Mouse (Mus musculus): ENCODE results near the gene Actn4. TPM values are rescaled to one million over a fixed set of nuclear protein-coding genes. Genes with fewer than 3 reads are reported as not detected.
A peak's percentile ranks its signal among the peaks of the same experiment; 100 is the strongest.
"Not testable (repeated sequence)": the region's sequence is repeated elsewhere in the genome, so short reads cannot be mapped to it uniquely, and the experiment has no call there.

Gene Actn4
- polyA plus RNA-seq, 1 experiment = 340 TPM

DNA sequence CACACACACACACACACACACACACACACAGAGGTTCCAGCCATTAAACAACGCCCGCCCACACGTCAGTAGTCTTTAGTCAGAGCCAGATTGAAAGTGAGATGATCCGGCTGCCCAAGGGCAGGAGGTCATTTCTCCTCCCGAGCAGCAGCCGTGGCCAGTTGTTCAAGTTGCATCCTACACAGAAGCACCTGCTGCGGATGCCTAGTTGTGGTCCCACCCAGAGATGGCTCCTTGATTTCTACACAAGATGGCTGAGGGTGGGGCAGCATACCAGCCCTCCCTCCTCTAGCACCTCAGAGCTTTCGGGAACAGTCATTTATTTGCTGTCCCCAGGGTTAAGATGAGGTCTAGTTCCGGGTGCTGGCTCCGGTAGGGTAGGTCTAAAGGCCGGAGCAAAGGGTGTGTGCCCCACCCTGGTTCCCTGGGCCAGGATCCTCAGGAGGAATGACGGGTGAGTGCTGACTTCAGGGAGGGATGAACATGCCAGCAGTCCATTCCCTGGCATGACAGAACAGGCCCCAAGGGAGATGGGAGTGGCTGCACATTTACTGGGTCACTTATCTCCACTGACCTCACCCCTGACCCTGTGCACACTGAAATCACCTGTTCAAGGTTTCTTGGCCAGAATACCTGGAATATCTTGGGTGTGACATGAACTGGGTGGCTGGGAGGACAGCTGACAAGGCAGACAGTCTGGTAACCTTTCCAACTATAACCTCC is 7.7 kb upstream of the Actn4 start:
- Histone ChIP-seq H3K4me3 (ENCODE audit: insufficient read depth, low read depth, low read length) (no peak overlapping the region), H3K4me1 (ENCODE audit: control insufficient read depth, insufficient read depth, low read length) (peaks cover 21% of the 10 kb centered on the region), H3K27me3 (replicated peaks; ENCODE audit: control insufficient read depth, insufficient read depth, low read length) (no peaks in the 10 kb centered on the region), H3K27ac (ENCODE audit: insufficient read depth, low read depth, low read length) (peak overlapping the region; percentile 19; the same call in 1 of the 2 replicates), H3K36me3 (ENCODE audit: control insufficient read depth, insufficient read depth, low read length) (no peaks in the 10 kb centered on the region)
- WGBS = 23% methylated on average over 12 of the region's 12 CpGs
- peak; percentile 63 for DNase-seq
- TF ChIP-seq CTCF (conservative IDR thresholded peaks at IDR 0.05; ENCODE audit: insufficient read depth, insufficient read length, low read depth, low read length) = no peak
- no peak for TF ChIP-seq POLR2A (IDR thresholded peaks at IDR 0.05; ENCODE audit: low read depth, low read length)

DNA sequence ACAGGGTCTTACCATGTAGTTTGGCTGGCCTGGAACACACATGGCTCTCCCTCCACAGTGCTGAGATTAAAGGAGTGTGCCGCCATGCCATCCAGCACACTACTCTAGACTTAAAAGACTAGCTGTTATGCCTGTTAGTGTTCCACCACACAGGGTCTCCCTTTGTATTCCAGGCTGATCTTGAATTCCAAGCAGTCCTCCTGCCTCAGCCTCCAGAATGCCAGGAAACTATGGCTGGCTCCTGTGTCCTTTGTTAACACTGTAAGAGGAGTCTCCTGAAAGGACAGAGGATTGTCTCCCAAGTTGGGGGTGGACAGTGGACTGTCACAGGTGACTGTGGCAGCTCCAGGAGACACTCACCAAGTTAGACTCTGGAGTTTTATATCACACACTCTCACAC is 7.1 kb upstream of the Actn4 start:
- H3K4me3 ChIP-seq (ENCODE audit: insufficient read depth, low read depth, low read length) = no peak overlapping the region
- no peak for TF ChIP-seq CTCF (conservative IDR thresholded peaks at IDR 0.05; ENCODE audit: insufficient read depth, insufficient read length, low read depth, low read length)
- no peak for TF ChIP-seq POLR2A (IDR thresholded peaks at IDR 0.05; ENCODE audit: low read depth, low read length)
- no peaks in the 10 kb centered on the region for H3K36me3 ChIP-seq (ENCODE audit: control insufficient read depth, insufficient read depth, low read length)
- WGBS = 96% methylated on average over 1 of the region's 1 CpGs
- peaks cover 21% of the 10 kb centered on the region for H3K4me1 ChIP-seq (ENCODE audit: control insufficient read depth, insufficient read depth, low read length)
- DNase-seq = no peak
- no peaks in the 10 kb centered on the region for H3K27me3 ChIP-seq (replicated peaks; ENCODE audit: control insufficient read depth, insufficient read depth, low read length)
- H3K27ac ChIP-seq (ENCODE audit: insufficient read depth, low read depth, low read length) = peak overlapping the region; percentile 25; the same call in 1 of the 2 replicates

DNA sequence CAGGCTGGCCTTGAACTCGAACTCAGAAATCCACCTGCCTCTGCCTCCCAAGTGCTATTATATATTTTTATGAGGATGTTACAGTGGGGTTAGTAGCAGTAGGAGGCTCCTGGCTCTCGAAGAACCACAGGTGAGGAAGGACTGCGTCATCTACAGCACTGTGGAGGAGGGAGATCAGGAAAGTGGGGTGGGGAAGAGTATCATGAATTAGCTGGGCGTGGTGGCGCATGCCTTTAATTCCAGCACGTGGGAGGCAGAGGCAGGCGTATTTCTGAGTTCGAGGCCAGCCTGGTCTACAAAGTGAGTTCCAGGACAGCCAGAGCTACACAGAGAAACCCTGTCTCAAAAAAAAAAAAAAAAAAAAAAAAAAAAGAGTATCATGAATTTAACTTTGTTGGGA is 6.0 kb upstream of the Actn4 start:
- WGBS = 93% methylated on average over 8 of the region's 8 CpGs
- not testable (repeated sequence) for H3K27me3 ChIP-seq (replicated peaks; ENCODE audit: control insufficient read depth, insufficient read depth, low read length); H3K4me3 ChIP-seq (ENCODE audit: insufficient read depth, low read depth, low read length); H3K36me3 ChIP-seq (ENCODE audit: control insufficient read depth, insufficient read depth, low read length); DNase-seq; H3K27ac ChIP-seq (ENCODE audit: insufficient read depth, low read depth, low read length)
- peaks cover 21% of the 10 kb centered on the region for H3K4me1 ChIP-seq (ENCODE audit: control insufficient read depth, insufficient read depth, low read length)

DNA sequence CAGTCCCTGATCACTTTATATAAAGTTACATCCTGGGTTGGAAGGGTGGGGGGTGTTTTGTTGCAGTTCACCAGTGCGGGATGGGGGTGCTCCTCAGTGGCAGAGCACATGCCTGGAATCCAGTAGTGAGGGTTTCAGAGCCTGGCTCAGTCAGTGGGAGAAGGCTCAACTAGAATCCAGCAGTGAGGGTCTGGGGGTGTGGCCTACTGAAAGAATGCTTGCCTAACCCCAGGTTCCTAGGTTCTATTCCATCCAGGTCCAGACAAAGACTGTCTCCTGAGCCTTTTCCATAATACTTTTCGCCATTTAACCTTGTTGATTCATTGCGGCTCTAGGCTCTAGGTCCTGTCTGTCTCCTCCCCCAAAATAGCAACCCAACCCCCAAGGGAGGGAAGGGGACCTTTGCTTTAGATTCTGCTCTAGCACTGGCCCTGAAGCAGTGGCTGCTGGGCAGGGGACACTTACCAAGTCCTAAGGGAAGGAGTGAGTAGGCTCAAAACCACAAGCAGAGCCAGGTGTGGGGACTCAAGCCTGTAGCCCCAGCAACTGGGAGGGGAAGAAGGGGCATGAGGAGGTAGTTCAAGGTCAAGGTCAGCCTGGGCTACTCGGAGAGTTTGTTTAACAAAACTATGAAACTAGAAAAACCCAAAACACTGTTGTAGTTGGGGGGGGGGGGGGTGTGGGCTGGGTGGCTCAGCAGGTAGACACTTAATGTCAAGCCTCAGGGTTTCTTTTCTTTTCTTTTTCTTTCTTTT is 4.8 kb upstream of the Actn4 start:
- H3K4me3 ChIP-seq (ENCODE audit: insufficient read depth, low read depth, low read length) = no peak overlapping the region
- no peaks in the 10 kb centered on the region for H3K36me3 ChIP-seq (ENCODE audit: control insufficient read depth, insufficient read depth, low read length)
- WGBS = 63% methylated on average over 4 of the region's 4 CpGs
- H3K27ac ChIP-seq (ENCODE audit: insufficient read depth, low read depth, low read length) = no peak overlapping the region
- TF ChIP-seq CTCF (conservative IDR thresholded peaks at IDR 0.05; ENCODE audit: insufficient read depth, insufficient read length, low read depth, low read length) (no peak), POLR2A (IDR thresholded peaks at IDR 0.05; ENCODE audit: low read depth, low read length) (no peak)
- H3K27me3 ChIP-seq (replicated peaks; ENCODE audit: control insufficient read depth, insufficient read depth, low read length) = no peaks in the 10 kb centered on the region
- no peak for DNase-seq
- peaks cover 26% of the 10 kb centered on the region for H3K4me1 ChIP-seq (ENCODE audit: control insufficient read depth, insufficient read depth, low read length)

DNA sequence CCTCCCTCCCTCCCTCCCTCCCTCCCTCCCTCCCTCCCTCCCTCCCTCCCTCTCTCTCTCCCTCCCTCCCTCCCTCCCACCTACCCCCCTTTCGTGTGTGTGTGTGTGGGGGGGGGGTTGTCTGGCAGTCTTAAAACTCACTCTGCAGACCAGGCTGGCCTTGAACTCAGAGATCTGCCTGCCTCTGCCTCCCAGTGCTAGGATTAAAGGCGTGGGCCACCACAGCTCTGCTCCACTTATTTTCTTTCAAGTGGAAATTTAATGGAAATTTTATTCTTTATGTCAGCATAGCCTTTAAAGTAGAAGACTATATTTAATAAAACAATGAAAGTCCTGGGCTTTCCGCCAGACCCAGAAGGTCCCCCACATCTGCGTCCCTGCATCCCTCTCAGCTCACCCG is 4.0 kb upstream of the Actn4 start:
- peaks cover 21% of the 10 kb centered on the region for H3K4me1 ChIP-seq (ENCODE audit: control insufficient read depth, insufficient read depth, low read length)
- H3K27me3 ChIP-seq (replicated peaks; ENCODE audit: control insufficient read depth, insufficient read depth, low read length) = no peaks in the 10 kb centered on the region
- TF ChIP-seq CTCF (conservative IDR thresholded peaks at IDR 0.05; ENCODE audit: insufficient read depth, insufficient read length, low read depth, low read length) = no peak
- no peak for TF ChIP-seq POLR2A (IDR thresholded peaks at IDR 0.05; ENCODE audit: low read depth, low read length)
- no peak overlapping the region for H3K27ac ChIP-seq (ENCODE audit: insufficient read depth, low read depth, low read length)
- 90% methylated on average over 4 of the region's 5 CpGs for WGBS
- H3K4me3 ChIP-seq (ENCODE audit: insufficient read depth, low read depth, low read length) = no peak overlapping the region
- H3K36me3 ChIP-seq (ENCODE audit: control insufficient read depth, insufficient read depth, low read length) = no peaks in the 10 kb centered on the region
- no peak for DNase-seq

DNA sequence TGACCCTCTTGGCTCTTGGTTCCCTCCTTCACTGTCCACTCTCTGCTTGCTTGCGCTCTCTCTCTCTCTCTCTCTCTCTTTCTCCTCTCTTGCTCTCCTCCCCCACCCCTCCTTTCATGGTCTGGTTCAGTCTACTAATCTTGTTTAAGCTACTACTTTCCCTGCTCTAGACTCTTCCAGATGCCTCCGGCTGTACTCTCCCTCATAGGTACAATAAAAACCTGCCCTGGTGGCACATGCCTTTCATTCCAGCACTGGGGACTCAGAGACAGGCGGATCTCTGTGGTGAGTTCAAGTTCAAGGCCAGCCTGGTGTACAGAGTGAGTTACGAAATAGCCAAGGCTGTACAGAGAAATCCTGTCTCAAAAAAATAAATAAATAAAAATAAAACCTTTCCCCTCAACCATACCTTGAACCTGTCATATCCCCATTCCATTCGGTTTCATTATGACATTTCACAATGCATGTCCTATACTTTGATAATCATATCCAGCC is 3.3 kb upstream of the Actn4 start:
- Histone ChIP-seq H3K4me1 (ENCODE audit: control insufficient read depth, insufficient read depth, low read length) (peaks cover 20% of the 10 kb centered on the region), H3K36me3 (ENCODE audit: control insufficient read depth, insufficient read depth, low read length) (no peaks in the 10 kb centered on the region), H3K27me3 (replicated peaks; ENCODE audit: control insufficient read depth, insufficient read depth, low read length) (no peaks in the 10 kb centered on the region), H3K4me3 (ENCODE audit: insufficient read depth, low read depth, low read length) (no peak overlapping the region), H3K27ac (ENCODE audit: insufficient read depth, low read depth, low read length) (no peak overlapping the region)
- TF ChIP-seq POLR2A (IDR thresholded peaks at IDR 0.05; ENCODE audit: low read depth, low read length) (no peak), CTCF (conservative IDR thresholded peaks at IDR 0.05; ENCODE audit: insufficient read depth, insufficient read length, low read depth, low read length) (no peak)
- no peak for DNase-seq
- WGBS = 74% methylated on average over 5 of the region's 5 CpGs

DNA sequence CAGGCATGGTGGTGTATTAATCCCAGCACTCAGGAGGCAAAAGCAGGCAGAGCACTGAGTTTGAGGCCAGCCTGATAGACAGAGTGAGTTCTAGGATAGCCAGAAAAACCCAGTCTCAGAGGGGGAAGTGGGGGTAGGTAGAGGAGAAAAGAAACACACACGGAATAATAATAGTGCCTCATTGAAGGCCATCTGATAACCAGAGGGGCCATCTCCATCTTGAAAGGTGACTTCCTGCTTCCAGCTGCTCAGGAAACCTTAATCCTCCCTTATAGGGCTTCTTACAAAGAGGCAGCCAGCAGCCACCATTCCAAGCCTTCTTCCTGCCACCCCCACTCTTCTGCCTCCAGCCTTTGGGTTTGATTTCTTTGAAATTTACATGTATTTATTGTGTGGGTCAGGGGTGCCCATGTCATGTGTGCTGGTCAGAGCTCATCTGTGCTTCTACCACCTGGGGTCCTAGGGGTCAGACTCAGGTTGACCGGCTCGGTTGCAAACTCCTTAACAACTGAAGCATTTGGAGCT is 1.3 kb upstream of the Actn4 start:
- Histone ChIP-seq H3K27ac (ENCODE audit: insufficient read depth, low read depth, low read length) (no peak overlapping the region), H3K4me3 (ENCODE audit: insufficient read depth, low read depth, low read length) (no peak overlapping the region), H3K36me3 (ENCODE audit: control insufficient read depth, insufficient read depth, low read length) (no peaks in the 10 kb centered on the region), H3K4me1 (ENCODE audit: control insufficient read depth, insufficient read depth, low read length) (peaks cover 21% of the 10 kb centered on the region), H3K27me3 (replicated peaks; ENCODE audit: control insufficient read depth, insufficient read depth, low read length) (no peaks in the 10 kb centered on the region)
- no peak for TF ChIP-seq CTCF (conservative IDR thresholded peaks at IDR 0.05; ENCODE audit: insufficient read depth, insufficient read length, low read depth, low read length)
- no peak for DNase-seq
- 90% methylated on average over 3 of the region's 3 CpGs for WGBS
